Mouse (Mus musculus) thymus, adult 2 months (tissue): Measurements from ENCODE around the gene Tbc1d24.

Experiments
- CTCF ChIP-seq: fragments of 200-500 bp; IDR thresholded peaks from 2 replicates; pipeline ENCODE4 v1.5.1; 2012; ENCODE audit warnings: mild to moderate bottlenecking, control low read depth, low read length, moderate library complexity, borderline replicate concordance; ENCODE audit not compliant: control insufficient read depth, poor library complexity, insufficient read depth; ENCODE audit errors: extremely low read depth
- POLR2A ChIP-seq: fragments of 200-500 bp; IDR thresholded peaks from 2 replicates; pipeline ENCODE4 v1.6.1; 2012; ENCODE audit warnings: mild to moderate bottlenecking, low read length, control low read depth, moderate library complexity; ENCODE audit not compliant: control insufficient read depth, poor library complexity, insufficient read depth; ENCODE audit errors: extremely low read depth

- TF ChIP-seq CTCF, result no peak
- TF ChIP-seq POLR2A, result no peak
These were observed 8.1 kb downstream of the Tbc1d24 start for GRCm38 (mm10) chr17:24197032-24197824.
